ENCODE assay signal across 27 mouse cellular contexts in genomic region chr5:119596295-119596993, GRCm38 (mm10).
DNase-seq lines count a peak whose midpoint lies in the region; ATAC-seq and TF ChIP-seq lines count a peak whose summit lies in the region.
"Had no signal": no experiment of that assay in that cellular context is flagged by ENCODE, and none has a peak within 500 bp of the region (broad histone marks: within the 10 kb centered on the region; RNA-seq: fewer than 3 reads in every experiment).

No protein-coding gene starts in this region.

- peaks cover 8% of the 10 kb centered on the region for H3K4me1 ChIP-seq in lung, embryonic 14.5 days (ENCODE audit: insufficient read depth)
- peaks cover 4% of the 10 kb centered on the region for H3K4me1 ChIP-seq in testis, adult 2 months (ENCODE audit: control insufficient read depth, insufficient read depth, low read length)
- H3K4me1 ChIP-seq: forebrain, embryonic 12.5 days; heart, embryonic 12.5 days; hindbrain, embryonic 13.5 days; midbrain, embryonic 12.5 days; neural tube, embryonic 13.5 days; stomach, embryonic 15.5 days had no signal

- H3K36me3 ChIP-seq in lung, embryonic 14.5 days (ENCODE audit: insufficient read depth): no peaks in the 10 kb centered on the region
- H3K36me3 ChIP-seq in testis, adult 2 months (ENCODE audit: control insufficient read depth, insufficient read depth, low read length): no peaks in the 10 kb centered on the region
- H3K36me3 ChIP-seq: forebrain, embryonic 12.5 days; heart, embryonic 12.5 days; hindbrain, embryonic 13.5 days; midbrain, embryonic 12.5 days; neural tube, embryonic 13.5 days; stomach, embryonic 15.5 days had no signal

- H3K4me2 ChIP-seq in lung, embryonic 14.5 days: no peak overlapping the region
- H3K4me2 ChIP-seq: forebrain, embryonic 12.5 days; heart, embryonic 12.5 days; hindbrain, embryonic 13.5 days; midbrain, embryonic 12.5 days; neural tube, embryonic 13.5 days; stomach, embryonic 15.5 days had no signal

- no peak overlapping the region for H3K4me3 ChIP-seq in lung, embryonic 14.5 days (ENCODE audit: low read depth, low read length)
- peak overlapping the region; percentile 84 for H3K4me3 ChIP-seq in testis, adult 2 months (ENCODE audit: control insufficient read depth, low read depth, low read length)
- H3K4me3 ChIP-seq: erythroblast, embryonic 14.5 days; forebrain, embryonic 12.5 days; heart, adult 2 months; heart, embryonic 12.5 days; hindbrain, embryonic 13.5 days; midbrain, embryonic 12.5 days; neural tube, embryonic 13.5 days; stomach, embryonic 15.5 days had no signal

- H3K9me3 ChIP-seq in lung, embryonic 14.5 days (ENCODE audit: low read depth, low read length): no peaks in the 10 kb centered on the region
- H3K9me3 ChIP-seq: forebrain, embryonic 12.5 days; heart, embryonic 12.5 days; hindbrain, embryonic 13.5 days; midbrain, embryonic 12.5 days; neural tube, embryonic 13.5 days; stomach, embryonic 15.5 days had no signal

- no peaks in the 10 kb centered on the region for H3K27me3 ChIP-seq in lung, embryonic 14.5 days (ENCODE audit: insufficient read depth, low read length)
- H3K27me3 ChIP-seq in testis, adult 2 months (ENCODE audit: control insufficient read depth, insufficient read depth, low read length): no peaks in the 10 kb centered on the region
- H3K27me3 ChIP-seq: forebrain, embryonic 12.5 days; hindbrain, embryonic 13.5 days; midbrain, embryonic 12.5 days; neural tube, embryonic 13.5 days; stomach, embryonic 15.5 days had no signal

- no peak for TF ChIP-seq CTCF in lung, embryonic 14.5 days (IDR thresholded peaks at IDR 0.05; ENCODE audit: low read depth)
- TF ChIP-seq CTCF in testis, adult 2 months (IDR thresholded peaks at IDR 0.05; ENCODE audit: control insufficient read depth, insufficient read depth, insufficient replicate concordance, low read depth, low read length): no peak

- H3K9ac ChIP-seq in lung, embryonic 14.5 days: no peak overlapping the region
- H3K9ac ChIP-seq: forebrain, embryonic 12.5 days; forebrain, postnatal 0 days; heart, embryonic 12.5 days; hindbrain, embryonic 13.5 days; liver, embryonic 14.5 days; midbrain, embryonic 12.5 days; neural tube, embryonic 13.5 days; stomach, embryonic 15.5 days had no signal

- peak overlapping the region; percentile 18; the same call in 1 of the 2 replicates for H3K27ac ChIP-seq in lung, embryonic 14.5 days (ENCODE audit: low read depth)
- H3K27ac ChIP-seq in testis, adult 2 months (ENCODE audit: control insufficient read depth, insufficient read depth, low read depth, low read length): no peak overlapping the region
- H3K27ac ChIP-seq: forebrain, embryonic 12.5 days; heart, adult 2 months; hindbrain, embryonic 13.5 days; kidney, postnatal 0 days; liver, embryonic 14.5 days; midbrain, embryonic 12.5 days; neural tube, embryonic 13.5 days; stomach, embryonic 15.5 days had no signal

- no peak for DNase-seq in lung, embryonic 14.5 days
- DNase-seq in lung, postnatal 14 days: no peak
- no peak for DNase-seq in testis, postnatal 10 days (ENCODE audit: low spot score)
- DNase-seq in adrenal gland, adult 8-10 months: peak; percentile 84
- no peak for DNase-seq in layer of hippocampus, postnatal 14 days (ENCODE audit: low spot score in 2 of 2)
- no peak for DNase-seq in embryo, embryonic 11 days
- DNase-seq: cerebellum, adult 18-20 months; cerebellum, postnatal 10 days; forebrain, postnatal 0 days; heart, adult 2 months; heart, postnatal 4 days; liver; lung, adult 2 months; thymus, adult 18-20 months; thymus, postnatal 25 days had no signal

- peak; percentile 24; the same call in 1 of the 2 replicates for TF ChIP-seq POLR2A in testis, adult 2 months (IDR thresholded peaks at IDR 0.05; ENCODE audit: control insufficient read depth, low read depth, low read length)

- ATAC-seq in lung, embryonic 14.5 days (ENCODE audit: insufficient read depth): 0 out of 2 replicates have a peak, but pooled peaks have one; percentile 9
- ATAC-seq: CD4-positive, CD25-positive, alpha-beta regulatory T cell, adult 4 months; forebrain, postnatal 0 days; intestine, embryonic 16.5 days had no signal

- 81% methylated on average over 19 of the region's 19 CpGs for WGBS in lung, embryonic 14.5 days
